Mouse (Mus musculus): ENCODE results near the gene P4htm. TPM values are rescaled to one million over a fixed set of nuclear protein-coding genes. Genes with fewer than 3 reads are reported as not detected.

The P4htm gene
- polyA plus RNA-seq, 1 experiment from 2014 or later = 29.7 TPM

DNA sequence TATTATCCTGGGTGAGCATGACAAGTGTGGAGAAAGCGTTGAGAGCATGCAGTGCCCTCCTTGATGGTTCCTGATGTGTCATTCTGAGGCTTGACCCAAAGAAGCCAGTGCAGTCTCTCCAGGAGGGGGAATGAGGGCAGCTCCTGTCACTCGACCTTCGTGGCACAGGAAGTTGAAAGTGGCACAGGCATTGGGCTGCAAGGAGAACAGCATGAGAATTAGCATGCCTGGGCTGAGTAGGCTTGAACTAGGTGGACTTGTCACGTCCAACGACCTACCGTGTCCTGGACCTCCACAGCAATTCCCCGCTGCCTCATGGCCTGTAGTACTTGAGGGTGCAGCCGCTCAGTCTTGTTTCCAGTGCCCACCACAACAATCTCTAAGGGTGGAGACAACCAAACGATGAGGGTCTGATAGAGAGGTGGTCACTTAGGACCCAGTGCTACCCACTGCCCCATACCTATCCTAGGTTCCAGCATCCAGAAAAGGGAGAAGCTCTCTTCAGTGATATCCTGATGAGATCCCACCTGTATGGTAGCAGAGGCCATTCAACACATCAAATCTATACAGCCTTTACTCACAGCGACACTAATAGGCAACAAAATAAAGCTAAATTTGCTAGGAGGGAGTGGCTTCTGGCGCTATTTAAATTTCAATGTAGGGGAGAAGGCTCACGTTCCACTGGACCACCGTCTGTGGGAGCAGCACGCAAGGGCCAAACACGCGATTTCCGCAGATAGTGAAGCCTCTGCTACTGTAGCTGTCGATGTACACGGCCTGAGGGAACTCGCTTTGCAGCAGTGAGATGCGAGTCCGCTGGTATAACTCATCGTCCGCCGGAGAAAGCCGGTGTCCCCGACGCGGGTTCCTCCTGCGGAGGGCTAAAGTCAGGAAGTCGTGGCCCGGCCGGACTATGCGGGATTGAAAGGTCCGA lies 31.3 kb downstream of the P4htm start:
- Histone ChIP-seq H3K4me1 (replicated peaks; ENCODE audit: control insufficient read depth, insufficient read depth, low read length) (peaks cover 38% of the 10 kb centered on the region), H3K27me3 (ENCODE audit: control insufficient read depth, insufficient read depth, low read length) (no peaks in the 10 kb centered on the region), H3K4me3 (replicated peaks; ENCODE audit: low read length) (peak overlapping the region; percentile 79), H3K9ac (peak overlapping the region; percentile 91), H3K9me3 (ENCODE audit: control insufficient read depth, low read length) (no peaks in the 10 kb centered on the region), H3K27ac (peak overlapping the region; percentile 98), H3K36me3 (replicated peaks; ENCODE audit: control insufficient read depth, insufficient read depth) (peaks cover 57% of the 10 kb centered on the region), H3K4me2 (replicated peaks) (peak overlapping the region; percentile 97)
- ATAC-seq (ENCODE audit: low FRiP score) (no peak; the same call in 1 of the 2 replicates), DNase-seq (ENCODE audit: low spot score) (no peak)
- 12% methylated on average over 35 of the region's 35 CpGs for WGBS

DNA sequence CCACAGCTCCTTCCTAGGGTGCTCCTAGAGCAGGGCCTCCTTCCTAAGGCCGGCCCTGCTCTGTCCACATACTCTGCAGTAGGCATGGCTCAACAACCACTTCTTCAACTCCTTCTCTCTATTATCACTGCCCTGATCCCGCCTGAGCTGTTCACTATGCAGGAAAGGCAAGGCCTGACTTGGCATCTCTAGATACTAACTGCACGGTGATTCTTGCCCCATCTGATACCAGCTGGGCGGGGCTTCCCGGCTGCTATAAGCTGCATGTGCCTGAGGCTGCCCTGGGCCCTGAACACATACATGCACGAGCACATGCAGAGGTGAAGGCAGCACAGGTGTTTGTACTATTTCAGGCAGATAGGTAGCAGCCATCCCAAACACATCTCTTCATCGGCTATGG lies 33.3 kb downstream of the P4htm start:
- WGBS = 86% methylated on average over 7 of the region's 7 CpGs
- Histone ChIP-seq H3K27ac (no peak overlapping the region), H3K9ac (no peak overlapping the region), H3K27me3 (ENCODE audit: control insufficient read depth, insufficient read depth, low read length) (no peaks in the 10 kb centered on the region), H3K4me2 (replicated peaks) (no peak overlapping the region), H3K4me3 (replicated peaks; ENCODE audit: low read length) (no peak overlapping the region), H3K36me3 (replicated peaks; ENCODE audit: control insufficient read depth, insufficient read depth) (peaks cover 52% of the 10 kb centered on the region), H3K9me3 (ENCODE audit: control insufficient read depth, low read length) (no peaks in the 10 kb centered on the region), H3K4me1 (replicated peaks; ENCODE audit: control insufficient read depth, insufficient read depth, low read length) (peaks cover 30% of the 10 kb centered on the region)
- DNase-seq (ENCODE audit: low spot score) (no peak), ATAC-seq (ENCODE audit: low FRiP score) (no peak)

DNA sequence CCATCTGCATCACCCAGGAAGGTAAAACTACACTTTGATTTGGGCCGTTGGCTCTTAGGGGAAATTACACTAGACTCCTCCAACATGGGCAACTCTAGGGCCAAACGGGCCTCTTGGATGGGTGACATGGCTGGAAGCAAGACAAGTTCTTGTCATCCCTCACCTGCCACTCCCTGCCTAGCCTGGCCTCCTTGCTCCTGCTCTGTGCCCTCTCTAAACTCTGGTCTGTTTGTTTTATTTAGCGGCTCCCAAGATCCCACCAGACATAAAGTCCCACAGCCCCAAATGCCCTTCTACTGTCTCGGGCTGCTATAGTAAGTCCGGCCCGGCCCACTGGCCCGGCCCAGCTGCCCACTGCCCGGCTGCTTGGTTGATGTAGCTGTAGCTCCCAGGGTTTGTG lies 33.8 kb downstream of the P4htm start:
- 96% methylated on average over 8 of the region's 8 CpGs for WGBS
- peaks cover 57% of the 10 kb centered on the region for H3K36me3 ChIP-seq (replicated peaks; ENCODE audit: control insufficient read depth, insufficient read depth)
- no peaks in the 10 kb centered on the region for H3K9me3 ChIP-seq (ENCODE audit: control insufficient read depth, low read length)
- no peak overlapping the region for H3K4me2 ChIP-seq (replicated peaks)
- H3K27ac ChIP-seq = no peak overlapping the region
- no peak overlapping the region for H3K9ac ChIP-seq
- H3K4me1 ChIP-seq (replicated peaks; ENCODE audit: control insufficient read depth, insufficient read depth, low read length) = peaks cover 30% of the 10 kb centered on the region
- DNase-seq (ENCODE audit: low spot score) (no peak), ATAC-seq (ENCODE audit: low FRiP score) (no peak)
- no peaks in the 10 kb centered on the region for H3K27me3 ChIP-seq (ENCODE audit: control insufficient read depth, insufficient read depth, low read length)
- H3K4me3 ChIP-seq (replicated peaks; ENCODE audit: low read length) = no peak overlapping the region

DNA sequence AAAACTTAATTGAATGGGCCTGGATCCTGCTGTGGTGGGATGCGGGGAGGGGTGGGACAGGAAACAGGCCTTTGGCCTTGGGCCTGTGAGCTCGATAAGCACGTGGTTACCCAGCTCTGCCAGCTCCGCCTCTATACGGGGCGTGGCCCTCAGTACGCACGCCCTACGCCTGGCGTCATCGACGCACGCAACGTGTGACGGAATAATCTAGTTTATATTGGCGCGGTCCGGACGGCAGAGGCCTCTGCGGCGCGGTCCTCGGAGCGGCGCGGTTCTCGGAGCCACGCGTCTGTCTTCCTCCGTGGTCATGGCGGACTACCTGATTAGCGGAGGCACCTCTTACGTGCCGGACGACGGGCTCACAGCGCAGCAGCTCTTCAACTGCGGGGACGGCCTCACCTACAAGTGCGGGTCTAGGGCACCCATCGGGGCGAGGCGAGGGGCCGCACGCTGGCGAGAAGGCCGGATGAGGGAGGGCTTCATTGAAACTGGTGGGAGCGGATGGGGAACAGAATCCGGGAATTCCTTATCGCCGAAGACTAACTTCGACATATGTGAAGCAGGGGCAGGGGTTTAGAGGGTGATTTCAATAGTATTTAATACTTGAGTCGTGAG lies 37.1 kb downstream of the P4htm start, which contains the start of gene Impdh2:
Impdh2 (plus strand) TSS at position 60 of the 615 bp plus-strand sequence.
- Histone ChIP-seq H3K9ac (peak within 1 kb of the TSS; percentile 65), H3K4me3 (replicated peaks; ENCODE audit: low read length) (peak within 1 kb of the TSS; percentile 53), H3K27me3 (ENCODE audit: control insufficient read depth, insufficient read depth, low read length) (no peaks in the 10 kb centered on the region), H3K9me3 (ENCODE audit: control insufficient read depth, low read length) (no peaks in the 10 kb centered on the region), H3K4me1 (replicated peaks; ENCODE audit: control insufficient read depth, insufficient read depth, low read length) (peaks cover 11% of the 10 kb centered on the region), H3K36me3 (replicated peaks; ENCODE audit: control insufficient read depth, insufficient read depth) (peaks cover 81% of the 10 kb centered on the region), H3K27ac (peak within 1 kb of the TSS; percentile 76), H3K4me2 (replicated peaks) (peak within 1 kb of the TSS; percentile 90)
- ATAC-seq (ENCODE audit: low FRiP score) (peak; percentile 99), DNase-seq (ENCODE audit: low spot score) (peak; percentile 99)
- WGBS = under 1% methylated on average over 53 of the region's 53 CpGs

DNA sequence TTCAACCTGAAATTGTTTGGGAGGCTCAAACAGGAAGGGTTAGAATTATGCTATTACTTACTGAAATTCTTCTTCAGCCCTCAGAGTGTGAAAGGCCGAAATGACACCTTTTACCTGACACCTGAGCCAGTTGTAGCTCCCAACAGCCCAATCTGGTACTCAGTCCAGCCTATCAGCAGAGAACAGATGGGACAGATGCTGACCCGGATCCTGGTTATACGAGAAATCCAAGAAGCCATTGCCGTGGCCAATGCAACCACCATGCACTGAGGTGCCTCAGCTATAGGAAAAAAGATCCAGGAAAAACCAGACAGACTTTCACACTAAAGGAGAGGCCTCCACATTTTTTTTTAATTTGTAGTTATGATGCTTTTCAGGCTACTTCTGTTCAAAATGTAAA lies 38.3 kb downstream of the P4htm start:
- Histone ChIP-seq H3K9me3 (ENCODE audit: control insufficient read depth, low read length) (no peaks in the 10 kb centered on the region), H3K27me3 (ENCODE audit: control insufficient read depth, insufficient read depth, low read length) (no peaks in the 10 kb centered on the region), H3K4me3 (replicated peaks; ENCODE audit: low read length) (no peak overlapping the region), H3K4me2 (replicated peaks) (no peak overlapping the region), H3K27ac (no peak overlapping the region), H3K4me1 (replicated peaks; ENCODE audit: control insufficient read depth, insufficient read depth, low read length) (peaks cover 11% of the 10 kb centered on the region), H3K36me3 (replicated peaks; ENCODE audit: control insufficient read depth, insufficient read depth) (peaks cover 81% of the 10 kb centered on the region), H3K9ac (no peak overlapping the region)
- no peak for ATAC-seq (ENCODE audit: low FRiP score)
- WGBS = 94% methylated on average over 4 of the region's 4 CpGs
- DNase-seq (ENCODE audit: low spot score) = no peak

DNA sequence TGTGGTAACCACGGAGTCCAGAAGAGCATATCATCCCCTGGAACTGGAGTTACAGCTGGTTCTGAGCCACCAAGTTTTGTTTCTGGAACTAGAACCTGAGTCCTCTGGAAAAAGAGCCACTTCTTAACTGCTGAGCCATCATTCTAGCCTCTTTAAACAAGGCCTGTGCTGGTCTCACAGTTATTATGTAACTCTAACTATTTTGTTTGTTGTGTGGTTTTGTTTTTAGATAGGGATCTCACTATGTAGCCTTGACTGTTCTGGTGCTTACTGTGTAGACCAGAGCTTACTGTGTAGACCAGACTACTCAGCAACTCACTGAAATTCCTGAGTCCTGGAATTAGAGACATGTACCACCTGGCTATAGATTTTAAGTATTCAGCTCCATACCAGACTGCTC lies 50.6 kb downstream of the P4htm start:
- ATAC-seq (ENCODE audit: low FRiP score) (no peak), DNase-seq (ENCODE audit: low spot score) (no peak)
- Histone ChIP-seq H3K4me2 (replicated peaks) (no peak overlapping the region), H3K27me3 (ENCODE audit: control insufficient read depth, insufficient read depth, low read length) (no peaks in the 10 kb centered on the region), H3K4me3 (replicated peaks; ENCODE audit: low read length) (no peak overlapping the region), H3K9ac (no peak overlapping the region), H3K4me1 (replicated peaks; ENCODE audit: control insufficient read depth, insufficient read depth, low read length) (no peaks in the 10 kb centered on the region), H3K27ac (no peak overlapping the region), H3K36me3 (replicated peaks; ENCODE audit: control insufficient read depth, insufficient read depth) (peaks cover 86% of the 10 kb centered on the region), H3K9me3 (ENCODE audit: control insufficient read depth, low read length) (no peaks in the 10 kb centered on the region)
- WGBS = 97% methylated on average over 1 of the region's 1 CpGs

DNA sequence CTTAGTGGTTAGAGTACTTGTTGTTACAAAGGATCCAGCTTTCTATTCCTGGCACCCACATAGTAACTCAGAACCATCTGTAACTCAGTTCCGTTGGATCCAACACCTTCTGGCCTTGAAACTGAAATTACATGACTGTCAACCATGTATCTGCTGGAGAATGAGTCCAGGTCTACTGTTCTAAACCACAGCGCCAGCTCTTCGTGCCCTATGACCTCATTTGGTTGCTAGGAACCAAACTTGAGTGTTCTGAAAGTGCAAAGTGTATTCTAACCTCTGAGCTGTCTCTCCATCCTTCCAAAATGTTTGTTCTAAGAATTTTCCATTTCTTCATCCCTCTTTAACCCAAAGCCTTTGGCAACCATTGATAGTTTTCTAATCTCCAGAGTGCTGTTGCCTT lies 51.5 kb downstream of the P4htm start:
- Histone ChIP-seq H3K36me3 (replicated peaks; ENCODE audit: control insufficient read depth, insufficient read depth) (peaks cover 93% of the 10 kb centered on the region), H3K9me3 (ENCODE audit: control insufficient read depth, low read length) (no peaks in the 10 kb centered on the region)
- no peak for DNase-seq (ENCODE audit: low spot score)

DNA sequence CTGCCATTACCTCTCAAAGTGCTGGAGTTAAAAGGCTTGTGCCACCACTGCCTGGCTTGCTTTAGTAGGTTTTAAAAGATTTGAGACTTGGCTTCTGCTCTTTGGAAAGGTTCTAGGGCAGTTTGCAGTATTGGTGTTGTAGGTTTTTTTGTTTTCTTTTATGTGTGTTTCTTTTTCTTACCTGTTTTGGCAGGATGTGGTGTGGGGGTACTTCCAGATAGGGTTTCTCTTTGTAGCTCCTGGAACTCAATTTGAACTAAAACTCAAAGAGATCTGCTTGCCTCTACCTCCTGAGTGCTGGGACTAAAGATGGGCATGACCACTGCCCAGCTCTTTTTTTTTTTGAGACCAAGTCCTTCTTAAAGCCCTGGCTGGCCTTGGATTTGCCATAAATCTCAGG lies 56.6 kb downstream of the P4htm start:
- no peaks in the 10 kb centered on the region for H3K27me3 ChIP-seq (ENCODE audit: control insufficient read depth, insufficient read depth, low read length)
- no peaks in the 10 kb centered on the region for H3K4me1 ChIP-seq (replicated peaks; ENCODE audit: control insufficient read depth, insufficient read depth, low read length)
- ATAC-seq (ENCODE audit: low FRiP score) = no peak
- no peak overlapping the region for H3K4me3 ChIP-seq (replicated peaks; ENCODE audit: low read length)
- H3K9ac ChIP-seq = no peak overlapping the region
- no peak overlapping the region for H3K27ac ChIP-seq
- H3K9me3 ChIP-seq (ENCODE audit: control insufficient read depth, low read length) = no peaks in the 10 kb centered on the region
- DNase-seq (ENCODE audit: low spot score) = no peak
- H3K4me2 ChIP-seq (replicated peaks) = no peak overlapping the region
- peaks cover 99% of the 10 kb centered on the region for H3K36me3 ChIP-seq (replicated peaks; ENCODE audit: control insufficient read depth, insufficient read depth)

More for the DNA sequence above, 51.5 kb downstream of the P4htm start:
- WGBS = 97% methylated on average over 3 of the region's 3 CpGs
- no peak for ATAC-seq (ENCODE audit: low FRiP score)
- Histone ChIP-seq H3K9ac (no peak overlapping the region), H3K27ac (no peak overlapping the region), H3K4me2 (replicated peaks) (no peak overlapping the region), H3K27me3 (ENCODE audit: control insufficient read depth, insufficient read depth, low read length) (no peaks in the 10 kb centered on the region), H3K4me1 (replicated peaks; ENCODE audit: control insufficient read depth, insufficient read depth, low read length) (no peaks in the 10 kb centered on the region), H3K4me3 (replicated peaks; ENCODE audit: low read length) (no peak overlapping the region)

DNA sequence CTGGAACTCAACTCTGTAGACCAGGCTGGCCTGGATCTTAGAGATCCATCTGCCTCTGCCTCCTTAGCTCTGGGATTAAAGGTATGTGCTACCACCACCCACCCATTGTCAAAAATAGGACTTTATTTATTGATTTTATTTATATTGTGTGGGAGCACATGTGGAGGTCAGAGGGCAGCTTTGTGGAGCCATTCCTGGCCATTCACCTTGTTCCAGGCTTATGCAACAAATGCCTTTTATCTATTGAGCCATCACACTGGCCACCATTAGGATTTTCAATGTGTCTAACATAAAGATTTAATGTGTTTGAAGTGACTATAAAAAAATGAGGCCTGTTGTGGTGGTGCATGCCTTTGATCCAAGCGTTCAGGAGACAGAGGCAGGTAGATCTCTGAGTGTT lies 66.0 kb downstream of the P4htm start:
- 97% methylated on average over 1 of the region's 1 CpGs for WGBS
- Histone ChIP-seq H3K27ac (no peak overlapping the region), H3K4me1 (replicated peaks; ENCODE audit: control insufficient read depth, insufficient read depth, low read length) (no peaks in the 10 kb centered on the region), H3K9ac (no peak overlapping the region), H3K9me3 (ENCODE audit: control insufficient read depth, low read length) (no peaks in the 10 kb centered on the region), H3K36me3 (replicated peaks; ENCODE audit: control insufficient read depth, insufficient read depth) (peaks cover 82% of the 10 kb centered on the region), H3K4me2 (replicated peaks) (no peak overlapping the region), H3K27me3 (ENCODE audit: control insufficient read depth, insufficient read depth, low read length) (no peaks in the 10 kb centered on the region), H3K4me3 (replicated peaks; ENCODE audit: low read length) (no peak overlapping the region)
- ATAC-seq (ENCODE audit: low FRiP score) (no peak), DNase-seq (ENCODE audit: low spot score) (no peak)

Measured in hindbrain, embryonic 14.5 days (tissue).